Mouse (Mus musculus): ENCODE results near the gene Rpl19. TPM values are rescaled to one million over a fixed set of nuclear protein-coding genes. Genes with fewer than 3 reads are reported as not detected.

Gene Rpl19
- polyA plus RNA-seq, 1 experiment = not detected

DNA sequence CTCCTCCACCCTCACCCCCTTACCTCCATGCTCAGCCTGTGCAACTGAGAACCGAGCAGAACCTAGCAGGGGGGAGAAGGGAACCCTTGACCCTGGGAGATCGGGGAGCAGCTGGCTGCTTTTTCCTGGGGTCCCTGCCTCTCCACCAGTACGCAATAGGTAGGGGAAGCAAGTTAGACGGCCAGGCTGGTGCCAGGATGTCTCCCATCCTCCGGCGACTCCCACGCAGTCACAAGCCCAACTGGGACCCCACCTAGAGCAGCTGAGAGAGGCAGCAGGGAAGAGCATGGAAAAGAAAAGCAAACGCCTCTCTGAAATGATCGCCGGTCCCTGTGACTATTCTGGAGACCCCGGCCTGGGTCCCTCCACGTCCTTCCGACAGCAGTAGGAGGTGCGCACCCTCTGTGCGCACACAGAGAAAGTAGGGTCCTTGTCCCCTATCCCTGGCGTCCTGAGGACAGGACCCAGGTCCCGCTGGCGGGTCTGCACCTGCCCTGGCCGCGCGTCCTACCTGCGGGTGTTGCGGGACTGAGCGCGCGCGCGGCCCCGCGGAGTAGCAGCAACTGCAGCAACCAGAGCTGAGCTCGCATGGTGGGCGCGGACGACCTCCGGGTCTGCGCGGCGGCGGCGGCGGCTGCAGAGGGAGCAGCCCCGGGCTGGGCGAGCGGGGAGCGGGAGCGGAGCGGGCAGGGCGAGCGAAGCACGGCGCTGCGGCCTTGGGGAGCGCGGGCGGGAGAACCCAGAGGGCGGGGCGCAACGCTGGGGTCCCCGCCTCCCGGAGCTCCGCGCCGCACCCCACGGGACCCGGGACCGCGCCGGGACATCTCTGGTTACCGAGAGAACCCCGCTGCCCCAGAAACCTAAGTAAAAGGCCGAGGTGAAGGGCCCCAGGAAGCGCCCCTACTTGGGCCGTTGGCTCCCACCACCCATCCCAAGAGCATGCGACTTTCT lies 40.5 kb upstream of the Rpl19 start, which contains the start of gene Plxdc1:
Gene Plxdc1, minus strand, starts transcription at position 718 of the 951 bp plus-strand sequence.
- Histone ChIP-seq H3K4me1 (ENCODE audit: control insufficient read depth, insufficient read depth, low read length) (peaks cover 20% of the 10 kb centered on the region), H3K4me3 (ENCODE audit: insufficient read depth, low read depth, low read length) (peak within 1 kb of the TSS; percentile 57), H3K27ac (ENCODE audit: insufficient read depth, low read depth, low read length) (no peak within 1 kb of the TSS)
- WGBS = 5% methylated on average over 74 of the region's 74 CpGs
- TF ChIP-seq POLR2A (IDR thresholded peaks at IDR 0.05; ENCODE audit: insufficient read depth, low read depth, low read length) (no peak), CTCF (IDR thresholded peaks at IDR 0.05; ENCODE audit: insufficient read depth, low read depth, low read length) (no peak)

DNA sequence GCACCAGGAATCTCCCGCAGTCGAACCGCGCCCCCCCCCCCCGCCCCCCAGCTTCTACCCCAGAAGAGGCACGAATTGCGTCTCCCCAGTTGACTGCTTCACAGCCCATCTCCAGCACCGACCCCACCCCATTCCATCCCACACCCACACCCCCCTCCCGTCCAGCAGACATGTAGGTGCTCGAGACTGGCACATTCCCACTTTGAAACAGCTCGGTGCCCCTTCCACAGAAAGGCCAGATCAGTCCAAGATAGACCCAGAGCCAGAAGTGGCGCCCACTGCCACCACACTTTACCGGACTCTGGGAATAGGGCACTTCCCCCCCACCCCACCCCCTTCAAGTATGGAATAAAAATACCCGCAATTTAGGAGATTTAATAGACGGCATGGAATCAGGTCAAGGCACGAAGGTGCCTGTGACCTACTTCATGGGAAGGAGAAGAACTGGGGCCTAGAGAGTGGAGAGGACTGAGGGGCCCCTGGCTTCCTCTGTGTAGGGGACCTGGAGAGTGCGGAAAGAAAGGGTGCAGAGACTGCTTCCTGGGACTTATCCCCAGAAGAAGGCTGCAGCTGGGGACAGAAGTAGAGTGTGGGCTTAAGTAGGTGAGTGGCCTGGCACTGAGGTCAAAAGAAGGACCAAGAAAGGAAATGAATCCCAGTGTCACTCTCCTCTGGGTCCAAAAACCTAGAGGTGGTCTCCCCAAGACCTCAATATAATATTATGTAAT lies 39.6 kb upstream of the Rpl19 start:
- H3K27ac ChIP-seq (ENCODE audit: insufficient read depth, low read depth, low read length) = no peak overlapping the region
- H3K4me1 ChIP-seq (ENCODE audit: control insufficient read depth, insufficient read depth, low read length) = peaks cover 20% of the 10 kb centered on the region
- peak overlapping the region; percentile 57; the same call in 1 of the 2 replicates for H3K4me3 ChIP-seq (ENCODE audit: insufficient read depth, low read depth, low read length)
- no peak for TF ChIP-seq POLR2A (IDR thresholded peaks at IDR 0.05; ENCODE audit: insufficient read depth, low read depth, low read length)
- no peak for TF ChIP-seq CTCF (IDR thresholded peaks at IDR 0.05; ENCODE audit: insufficient read depth, low read depth, low read length)
- WGBS = 26% methylated on average over 17 of the region's 17 CpGs

- WGBS = under 1% methylated on average over 42 of the region's 42 CpGs
- H3K4me3 ChIP-seq (ENCODE audit: insufficient read depth, low read depth, low read length) = peak overlapping the region; percentile 70
- TF ChIP-seq CTCF (IDR thresholded peaks at IDR 0.05; ENCODE audit: insufficient read depth, low read depth, low read length) (peak; percentile 76), POLR2A (IDR thresholded peaks at IDR 0.05; ENCODE audit: insufficient read depth, low read depth, low read length) (0 out of 2 replicates have a peak, but pooled peaks have one; percentile 20)
- peaks cover 20% of the 10 kb centered on the region for H3K4me1 ChIP-seq (ENCODE audit: control insufficient read depth, insufficient read depth, low read length)
- peak overlapping the region; percentile 71 for H3K27ac ChIP-seq (ENCODE audit: insufficient read depth, low read depth, low read length)
Measured at GRCm38 (mm10) chr11:97987551-97988526, 38.7 kb upstream of the Rpl19 start.

DNA sequence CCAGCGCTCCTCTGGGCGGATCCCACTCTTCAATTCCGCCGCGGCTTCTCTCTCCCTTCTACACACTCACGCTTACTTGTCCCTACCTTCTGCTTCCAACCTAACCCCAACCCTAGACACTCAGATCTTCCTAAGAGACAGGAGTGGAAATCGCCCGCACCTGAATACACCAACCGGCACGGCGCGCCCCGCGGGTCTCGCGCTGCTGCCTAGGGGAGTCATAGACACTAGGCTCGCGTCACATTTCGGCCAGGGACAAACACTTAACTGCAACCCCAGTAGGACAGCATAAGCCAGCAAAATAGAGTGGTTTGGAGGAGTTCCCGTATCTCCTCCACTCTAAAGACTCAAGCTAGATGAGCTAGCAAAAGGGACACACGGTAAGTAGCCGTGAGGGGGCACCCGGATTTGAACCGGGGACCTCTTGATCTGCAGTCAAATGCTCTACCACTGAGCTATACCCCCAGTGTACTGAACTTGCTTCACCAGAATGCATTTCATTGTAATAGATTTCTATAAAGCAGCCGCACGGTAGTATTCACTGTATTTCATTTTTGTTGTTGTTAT lies 37.9 kb upstream of the Rpl19 start:
- Histone ChIP-seq H3K4me1 (ENCODE audit: control insufficient read depth, insufficient read depth, low read length) (peaks cover 20% of the 10 kb centered on the region), H3K4me3 (ENCODE audit: insufficient read depth, low read depth, low read length) (peak overlapping the region; percentile 70), H3K27ac (ENCODE audit: insufficient read depth, low read depth, low read length) (peak overlapping the region; percentile 63)
- TF ChIP-seq CTCF (IDR thresholded peaks at IDR 0.05; ENCODE audit: insufficient read depth, low read depth, low read length) = no peak
- under 1% methylated on average over 26 of the region's 26 CpGs for WGBS

- Histone ChIP-seq H3K4me1 (ENCODE audit: control insufficient read depth, insufficient read depth, low read length) (peaks cover 31% of the 10 kb centered on the region), H3K4me3 (ENCODE audit: insufficient read depth, low read depth, low read length) (peak overlapping the region; percentile 60), H3K27ac (ENCODE audit: insufficient read depth, low read depth, low read length) (no peak overlapping the region; the same call in 1 of the 2 replicates)
- TF ChIP-seq POLR2A (IDR thresholded peaks at IDR 0.05; ENCODE audit: insufficient read depth, low read depth, low read length) (no peak), CTCF (IDR thresholded peaks at IDR 0.05; ENCODE audit: insufficient read depth, low read depth, low read length) (peak; percentile 85)
- WGBS = 10% methylated on average over 13 of the region's 13 CpGs
Measured at GRCm38 (mm10) chr11:97994539-97995100, 31.9 kb upstream of the Rpl19 start.

DNA sequence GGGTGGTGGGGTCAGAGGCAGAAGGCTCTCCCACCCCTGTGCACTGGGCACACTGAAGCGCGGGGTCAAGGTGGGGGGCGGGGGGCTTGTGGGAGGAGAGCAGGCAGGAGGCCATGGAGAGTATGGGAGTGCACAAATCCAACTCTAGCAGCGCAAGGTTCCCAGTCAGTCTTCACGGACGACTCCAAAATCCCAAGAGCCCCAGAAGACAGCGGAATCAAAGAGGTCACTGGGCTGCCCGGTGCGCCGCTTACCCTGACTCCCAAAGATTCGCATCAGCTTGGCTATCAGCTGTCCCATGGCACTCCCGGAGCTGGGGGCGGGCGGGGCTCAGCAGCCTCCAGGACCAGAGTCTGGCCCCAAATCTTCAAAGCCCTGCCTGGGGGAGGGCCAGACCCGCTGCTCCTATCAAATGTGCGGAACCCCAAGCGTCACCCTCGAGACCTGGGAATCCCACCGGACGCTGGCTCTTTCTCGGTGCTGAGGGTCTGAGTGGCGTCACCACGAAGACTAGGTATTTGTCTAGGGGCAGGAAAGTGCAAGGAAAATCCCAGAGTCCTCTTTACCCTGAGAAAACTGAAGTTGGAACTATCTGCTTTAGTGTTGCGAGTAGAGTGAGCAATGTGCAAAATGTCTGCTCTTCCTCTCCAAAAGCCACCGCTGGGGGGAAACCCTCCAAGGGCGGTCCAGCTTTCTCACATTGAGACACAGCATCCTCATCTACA lies 30.8 kb upstream of the Rpl19 start, which contains the start of gene Arl5c:
Gene Arl5c, minus strand, starts transcription at position 618 of the 725 bp plus-strand sequence.
- H3K27ac ChIP-seq (ENCODE audit: insufficient read depth, low read depth, low read length) = no peak within 1 kb of the TSS; the same call in 1 of the 2 replicates
- H3K4me3 ChIP-seq (ENCODE audit: insufficient read depth, low read depth, low read length) = peak within 1 kb of the TSS; percentile 60
- TF ChIP-seq CTCF (IDR thresholded peaks at IDR 0.05; ENCODE audit: insufficient read depth, low read depth, low read length) = no peak; the same call in 1 of the 2 replicates
- peak; percentile 20; the same call in 1 of the 2 replicates for TF ChIP-seq POLR2A (IDR thresholded peaks at IDR 0.05; ENCODE audit: insufficient read depth, low read depth, low read length)
- 1% methylated on average over 26 of the region's 26 CpGs for WGBS
- H3K4me1 ChIP-seq (ENCODE audit: control insufficient read depth, insufficient read depth, low read length) = peaks cover 34% of the 10 kb centered on the region

DNA sequence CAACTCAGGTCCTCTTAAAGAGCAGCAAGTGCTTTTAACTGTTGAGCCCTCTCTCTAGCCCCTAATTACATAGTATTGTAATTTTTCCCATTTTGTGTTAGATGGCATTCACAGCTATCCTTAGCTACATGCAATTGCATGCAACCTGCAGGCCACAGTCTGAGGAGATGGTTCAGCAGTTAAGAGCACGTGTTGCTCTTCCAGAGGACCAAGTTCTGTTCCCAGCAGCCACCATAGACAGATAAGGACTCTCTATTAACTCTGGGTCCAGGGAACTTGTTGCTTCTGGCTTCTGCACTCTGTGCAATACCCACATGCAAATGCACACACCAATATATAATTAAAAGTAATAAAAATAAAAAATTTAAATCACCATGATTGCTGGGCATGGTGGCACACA lies 29.8 kb upstream of the Rpl19 start:
- H3K4me3 ChIP-seq (ENCODE audit: insufficient read depth, low read depth, low read length) = no peak overlapping the region
- no peak for TF ChIP-seq POLR2A (IDR thresholded peaks at IDR 0.05; ENCODE audit: insufficient read depth, low read depth, low read length)
- no peak for TF ChIP-seq CTCF (IDR thresholded peaks at IDR 0.05; ENCODE audit: insufficient read depth, low read depth, low read length)
- H3K4me1 ChIP-seq (ENCODE audit: control insufficient read depth, insufficient read depth, low read length) = peaks cover 42% of the 10 kb centered on the region
- 77% methylated on average over 1 of the region's 1 CpGs for WGBS
- no peak overlapping the region for H3K27ac ChIP-seq (ENCODE audit: insufficient read depth, low read depth, low read length)
